Mouse (Mus musculus) intestine, embryonic 16.5 days (tissue): ENCODE results near the gene Wdfy2. TPM values are rescaled to one million over a fixed set of nuclear protein-coding genes. Genes with fewer than 3 reads are reported as not detected.
A peak's percentile ranks its signal among the peaks of the same experiment; 100 is the strongest.

Source experiments
- ATAC-seq: fragments of 200-750 bp; cut with Nextera tagmentation; 2 replicates; pipeline ENCODE4 v1.8.0; 2017; ENCODE audit warnings: moderate TSS enrichment, moderate library complexity
- H3K27ac ChIP-seq: fragments of 300-500 bp; sonication (generic); 2 replicates; pipeline ENCODE4 v1.5.1; 2014; ENCODE audit warnings: mild to moderate bottlenecking, low read length
- H3K27me3 ChIP-seq: fragments of 300-500 bp; sonication (generic); replicated peaks from 2 replicates; pipeline ENCODE4 v1.6.1; 2014; ENCODE audit warnings: low read length, control low read depth, mixed read lengths; ENCODE audit not compliant: control insufficient read depth, insufficient read depth
- H3K36me3 ChIP-seq: fragments of 300-500 bp; sonication (generic); 2 replicates; pipeline ENCODE4 v1.6.1; 2014; ENCODE audit warnings: low read length, control low read depth; ENCODE audit not compliant: control insufficient read depth, insufficient read depth
- H3K4me1 ChIP-seq: fragments of 300-500 bp; sonication (generic); 2 replicates; pipeline ENCODE4 v1.6.1; 2014; ENCODE audit warnings: low read length, control low read depth, mixed read lengths; ENCODE audit not compliant: control insufficient read depth, insufficient read depth
- H3K4me2 ChIP-seq: fragments of 300-500 bp; sonication (generic); 2 replicates; pipeline ENCODE4 v1.6.1; 2014; ENCODE audit warnings: low read depth, low read length, control low read depth
- H3K4me3 ChIP-seq: fragments of 300-500 bp; sonication (generic); 2 replicates; pipeline ENCODE4 v1.5.1; 2014; ENCODE audit warnings: mild to moderate bottlenecking, low read length
- H3K9ac ChIP-seq: fragments of 300-500 bp; sonication (generic); 2 replicates; pipeline ENCODE4 v1.6.1; 2014; ENCODE audit warnings: low read depth, low read length
- H3K9me3 ChIP-seq: fragments of 300-500 bp; sonication (generic); 2 replicates; pipeline ENCODE4 v1.6.1; 2016; ENCODE audit warnings: low read length, control low read depth; ENCODE audit not compliant: control insufficient read depth
- WGBS: fragments of 180-500 bp; shearing (Covaris S2); extraction: QIAGEN DNeasy Blood & Tissue Kit; methylation state at CpG from one replicate; pipeline ENCODE4 v1.1.7; 2014; 5-methylcytosine and 5-hydroxymethylcytosine counted together
- polyA plus RNA-seq: library from polyadenylated mRNA; unstranded; fragments of >200 nt; fragmentation: Nextera tagmentation; extraction: Ambion mirVana; gene quantifications from 2 replicates; pipeline ENCODE4 v1.2.1, GENCODE M21; 2015

Wdfy2 gene
- polyA plus RNA-seq, 1 experiment from 2014 or later = 3.1 TPM

GRCm38 (mm10) chr14:62838336-62838735 lies 858 bp downstream of the Wdfy2 start:
- H3K9ac ChIP-seq = peak overlapping the region; percentile 81
- H3K4me1 ChIP-seq = no peaks in the 10 kb centered on the region
- peak overlapping the region; percentile 88 for H3K4me3 ChIP-seq
- 11% methylated on average over 9 of the region's 9 CpGs for WGBS
- H3K27ac ChIP-seq = peak overlapping the region; percentile 42
- ATAC-seq = no peak
- no peaks in the 10 kb centered on the region for H3K36me3 ChIP-seq
- H3K4me2 ChIP-seq = peak overlapping the region; percentile 82
- no peaks in the 10 kb centered on the region for H3K27me3 ChIP-seq
- H3K9me3 ChIP-seq = no peaks in the 10 kb centered on the region

- Histone ChIP-seq H3K9ac (no peak overlapping the region), H3K27me3 (no peaks in the 10 kb centered on the region), H3K9me3 (no peaks in the 10 kb centered on the region), H3K4me3 (no peak overlapping the region), H3K4me2 (no peak overlapping the region), H3K4me1 (peaks cover 15% of the 10 kb centered on the region), H3K27ac (no peak overlapping the region), H3K36me3 (no peaks in the 10 kb centered on the region)
- ATAC-seq = no peak
These were observed 4.2 kb downstream of the Wdfy2 start for GRCm38 (mm10) chr14:62841726-62842125.

GRCm38 (mm10) chr14:62842495-62842894 lies 5.0 kb downstream of the Wdfy2 start:
- H3K36me3 ChIP-seq = no peaks in the 10 kb centered on the region
- H3K27ac ChIP-seq = no peak overlapping the region
- no peak for ATAC-seq
- H3K4me2 ChIP-seq = no peak overlapping the region
- no peak overlapping the region for H3K4me3 ChIP-seq
- H3K27me3 ChIP-seq = no peaks in the 10 kb centered on the region
- no peaks in the 10 kb centered on the region for H3K9me3 ChIP-seq
- peaks cover 15% of the 10 kb centered on the region for H3K4me1 ChIP-seq
- no peak overlapping the region for H3K9ac ChIP-seq

- Histone ChIP-seq H3K9me3 (no peaks in the 10 kb centered on the region), H3K4me1 (peaks cover 15% of the 10 kb centered on the region), H3K4me2 (no peak overlapping the region), H3K36me3 (no peaks in the 10 kb centered on the region), H3K27me3 (no peaks in the 10 kb centered on the region), H3K4me3 (no peak overlapping the region), H3K27ac (no peak overlapping the region), H3K9ac (no peak overlapping the region)
- no peak for ATAC-seq
- WGBS = 66% methylated on average over 2 of the region's 2 CpGs
These were observed 5.5 kb downstream of the Wdfy2 start for GRCm38 (mm10) chr14:62842976-62843375.

GRCm38 (mm10) chr14:62844226-62844625 lies 6.7 kb downstream of the Wdfy2 start:
- 64% methylated on average over 8 of the region's 8 CpGs for WGBS
- no peaks in the 10 kb centered on the region for H3K27me3 ChIP-seq
- H3K9ac ChIP-seq = no peak overlapping the region
- H3K4me2 ChIP-seq = no peak overlapping the region
- no peaks in the 10 kb centered on the region for H3K36me3 ChIP-seq
- no peak overlapping the region for H3K27ac ChIP-seq
- ATAC-seq = no peak
- peaks cover 15% of the 10 kb centered on the region for H3K4me1 ChIP-seq
- no peak overlapping the region for H3K4me3 ChIP-seq
- H3K9me3 ChIP-seq = no peaks in the 10 kb centered on the region

GRCm38 (mm10) chr14:62845011-62845840 lies 7.7 kb downstream of the Wdfy2 start:
- Histone ChIP-seq H3K9me3 (no peaks in the 10 kb centered on the region), H3K4me1 (peaks cover 15% of the 10 kb centered on the region), H3K4me3 (no peak overlapping the region), H3K36me3 (no peaks in the 10 kb centered on the region), H3K27ac (peak overlapping the region; percentile 2; the same call in 1 of the 2 replicates), H3K9ac (no peak overlapping the region), H3K27me3 (no peaks in the 10 kb centered on the region), H3K4me2 (peak overlapping the region; percentile 16; the same call in 1 of the 2 replicates)
- WGBS = 58% methylated on average over 8 of the region's 8 CpGs
- no peak for ATAC-seq

GRCm38 (mm10) chr14:62850980-62851379 lies 13.5 kb downstream of the Wdfy2 start:
- 48% methylated on average over 6 of the region's 6 CpGs for WGBS
- no peaks in the 10 kb centered on the region for H3K27me3 ChIP-seq
- H3K36me3 ChIP-seq = no peaks in the 10 kb centered on the region
- no peak overlapping the region for H3K4me3 ChIP-seq
- no peak overlapping the region for H3K9ac ChIP-seq
- peak; percentile 36; the same call in 1 of the 2 replicates for ATAC-seq
- H3K4me2 ChIP-seq = no peak overlapping the region
- peaks cover 7% of the 10 kb centered on the region; the same call in 1 of the 2 replicates for H3K4me1 ChIP-seq
- H3K9me3 ChIP-seq = no peaks in the 10 kb centered on the region
- H3K27ac ChIP-seq = no peak overlapping the region

GRCm38 (mm10) chr14:62852840-62853239 lies 15.4 kb downstream of the Wdfy2 start:
- Histone ChIP-seq H3K9ac (no peak overlapping the region), H3K9me3 (no peaks in the 10 kb centered on the region), H3K4me2 (no peak overlapping the region), H3K27ac (no peak overlapping the region), H3K27me3 (no peaks in the 10 kb centered on the region), H3K36me3 (no peaks in the 10 kb centered on the region), H3K4me1 (peaks cover 7% of the 10 kb centered on the region; the same call in 1 of the 2 replicates), H3K4me3 (no peak overlapping the region)
- 63% methylated on average over 3 of the region's 3 CpGs for WGBS
- ATAC-seq = no peak

GRCm38 (mm10) chr14:62855077-62855835 lies 17.8 kb downstream of the Wdfy2 start:
- H3K4me1 ChIP-seq = peaks cover 7% of the 10 kb centered on the region; the same call in 1 of the 2 replicates
- no peak overlapping the region for H3K4me3 ChIP-seq
- no peak overlapping the region for H3K27ac ChIP-seq
- no peaks in the 10 kb centered on the region for H3K9me3 ChIP-seq
- no peaks in the 10 kb centered on the region for H3K27me3 ChIP-seq
- ATAC-seq = no peak
- H3K9ac ChIP-seq = no peak overlapping the region
- no peaks in the 10 kb centered on the region for H3K36me3 ChIP-seq
- H3K4me2 ChIP-seq = 0 out of 2 replicates have a peak overlapping the region, but pooled peaks have one; percentile 7
- WGBS = 71% methylated on average over 18 of the region's 18 CpGs
